Mouse (Mus musculus) heart, adult 18-20 months (tissue): ENCODE measurements around the gene Msi2. TPM values are rescaled to one million over a fixed set of nuclear protein-coding genes. Genes with fewer than 3 reads are reported as not detected.
A peak's percentile ranks its signal among the peaks of the same experiment; 100 is the strongest.

ENCODE experiments used
- DNase-seq, 2 experiments: peaks; one replicate each; pipeline ENCODE4 v3.0.0; 2021 to 2022; ENCODE audit warnings: mixed read lengths in 1 of 2
- total RNA-seq, 2 experiments: library from RNA; stranded (reverse); gene quantifications; 2 replicates each; pipeline ENCODE4 v1.2.3; 2021

Msi2 gene
- total RNA-seq, 2 experiments from 2014 or later = 179 to 203 TPM

DNA sequence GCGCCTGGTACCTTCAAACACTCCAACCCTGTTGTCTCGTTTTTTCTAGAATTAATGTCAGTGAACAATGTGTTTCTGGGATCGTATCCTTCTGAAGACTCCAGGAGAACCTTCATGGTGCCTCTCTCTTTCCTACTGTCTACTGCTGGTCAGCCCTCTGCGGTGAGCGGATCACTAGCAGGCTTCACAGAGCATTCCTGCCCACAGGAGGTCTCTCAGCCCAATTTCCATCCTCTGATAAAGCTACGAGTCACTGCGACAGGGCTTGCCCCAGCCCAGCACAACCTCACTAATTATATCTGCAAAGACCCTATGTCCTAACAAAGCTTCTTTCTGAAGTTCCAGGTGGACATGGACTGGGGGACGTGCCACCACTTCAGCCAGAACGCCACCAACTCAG, 157.7 kb downstream of the Msi2 start:
- no peak for DNase-seq

- no peak for DNase-seq
These were observed 158.8 kb downstream of the Msi2 start for GRCm38 (mm10) chr11:88559365-88559970.

GRCm38 (mm10) chr11:88558731-88559130, 159.6 kb downstream of the Msi2 start:
- no peak for DNase-seq

GRCm38 (mm10) chr11:88557828-88558580, 160.3 kb downstream of the Msi2 start:
- no peak for DNase-seq

DNA sequence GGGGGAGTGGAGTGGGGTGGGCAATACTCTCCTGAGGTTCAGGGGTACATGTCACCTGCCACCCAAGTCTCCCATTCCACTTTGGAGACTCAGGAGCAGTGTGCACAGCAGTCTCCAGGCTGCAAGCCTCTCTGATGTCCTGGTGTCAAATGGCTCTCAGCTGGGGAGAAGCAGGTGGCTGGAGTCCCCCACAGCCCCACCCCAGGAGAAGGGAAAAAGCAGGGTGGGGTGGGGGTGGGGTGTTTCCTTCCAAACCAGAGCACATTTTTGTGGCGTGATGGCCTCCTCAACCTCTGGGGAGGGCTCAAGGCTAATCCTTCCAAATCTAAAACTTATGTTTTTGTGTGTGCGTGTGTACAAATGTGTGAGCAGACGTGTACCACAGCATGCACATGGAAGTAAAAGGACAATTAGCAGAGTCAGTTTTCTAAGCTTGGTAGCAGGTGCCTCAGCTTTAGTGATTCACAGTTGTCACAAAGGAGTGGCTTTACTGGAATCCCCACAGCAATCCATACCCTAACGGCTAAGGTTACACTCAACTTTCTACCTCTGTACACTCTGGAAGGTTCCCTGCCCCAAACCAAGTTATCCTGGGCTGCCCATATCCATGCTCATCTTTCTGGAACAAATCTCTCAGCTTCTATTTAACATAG, 161.1 kb downstream of the Msi2 start:
- no peak for DNase-seq

DNA sequence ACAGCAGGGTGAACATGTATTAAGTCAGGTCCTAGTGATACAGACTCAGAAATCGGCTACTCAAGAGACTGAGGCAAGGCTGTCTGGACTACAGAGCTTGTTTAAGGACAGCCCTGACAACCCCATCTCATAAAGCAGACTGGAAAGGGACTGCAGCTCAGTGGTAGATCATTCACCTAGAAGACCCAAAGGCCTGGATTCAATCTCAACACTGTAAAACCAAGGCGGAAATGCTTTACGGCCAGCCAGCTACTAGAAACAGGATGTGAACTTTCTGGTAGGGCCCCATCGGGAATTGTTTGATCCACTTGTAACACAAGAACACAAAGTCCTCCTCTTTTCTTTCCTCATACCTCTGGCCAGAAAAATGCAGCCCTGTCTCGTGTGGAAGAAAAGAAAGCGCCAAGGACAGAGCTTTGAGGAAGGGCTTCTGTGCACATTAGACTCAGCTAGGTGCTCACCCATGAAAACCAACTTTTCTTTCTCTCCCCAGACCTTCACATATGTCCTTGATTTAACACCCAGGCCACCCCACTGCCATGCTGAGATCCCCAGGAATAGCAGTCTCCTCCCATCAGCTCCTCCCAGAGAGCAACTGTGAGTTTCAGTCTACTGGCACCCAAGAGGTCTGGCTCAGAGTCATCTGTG, 162.3 kb downstream of the Msi2 start:
- DNase-seq = peak; percentile 75 to 88

DNA sequence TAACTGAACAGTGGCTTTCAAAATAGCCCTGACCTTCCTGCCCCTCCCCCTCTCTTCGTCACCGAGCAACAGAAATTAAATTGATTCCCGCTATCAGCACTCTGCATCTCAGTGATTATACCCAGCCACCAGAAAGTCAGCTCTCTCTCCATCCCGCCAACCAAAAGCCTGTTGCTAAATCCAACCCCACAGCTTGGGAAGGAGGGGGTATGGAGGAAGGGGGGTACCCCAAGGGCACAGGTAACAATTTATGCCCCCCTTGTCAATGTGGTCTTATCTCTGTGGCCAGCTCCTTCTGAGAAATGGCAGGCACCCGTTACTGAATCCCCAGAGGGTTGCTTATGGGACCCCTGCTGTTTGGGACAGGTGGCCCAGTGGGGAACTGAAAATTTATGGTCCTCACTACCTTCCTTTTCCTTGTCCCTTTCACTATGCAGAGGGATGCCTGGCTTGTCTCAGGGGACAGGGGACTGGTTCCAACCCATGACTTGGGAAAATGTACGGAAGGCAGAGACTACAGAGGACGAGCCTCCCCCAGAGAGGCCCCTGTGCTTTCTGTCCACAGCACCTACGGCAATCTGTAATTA, 163.0 kb downstream of the Msi2 start:
- no peak for DNase-seq

- DNase-seq = peak in 1 of 2 experiments; percentile 33
These were observed 164.6 kb downstream of the Msi2 start for GRCm38 (mm10) chr11:88553521-88554310.

GRCm38 (mm10) chr11:88552987-88553386, 165.3 kb downstream of the Msi2 start:
- peak; percentile 80 to 89 for DNase-seq

- DNase-seq = no peak
These were observed 165.9 kb downstream of the Msi2 start for GRCm38 (mm10) chr11:88552385-88552784.

GRCm38 (mm10) chr11:88551034-88551433, 167.3 kb downstream of the Msi2 start:
- peak; percentile 56 to 74 for DNase-seq

GRCm38 (mm10) chr11:88550083-88550907, 168.0 kb downstream of the Msi2 start:
- peak in 1 of 2 experiments; percentile 28 for DNase-seq

- DNase-seq = no peak
These were observed 168.8 kb downstream of the Msi2 start for GRCm38 (mm10) chr11:88549529-88549900.

DNA sequence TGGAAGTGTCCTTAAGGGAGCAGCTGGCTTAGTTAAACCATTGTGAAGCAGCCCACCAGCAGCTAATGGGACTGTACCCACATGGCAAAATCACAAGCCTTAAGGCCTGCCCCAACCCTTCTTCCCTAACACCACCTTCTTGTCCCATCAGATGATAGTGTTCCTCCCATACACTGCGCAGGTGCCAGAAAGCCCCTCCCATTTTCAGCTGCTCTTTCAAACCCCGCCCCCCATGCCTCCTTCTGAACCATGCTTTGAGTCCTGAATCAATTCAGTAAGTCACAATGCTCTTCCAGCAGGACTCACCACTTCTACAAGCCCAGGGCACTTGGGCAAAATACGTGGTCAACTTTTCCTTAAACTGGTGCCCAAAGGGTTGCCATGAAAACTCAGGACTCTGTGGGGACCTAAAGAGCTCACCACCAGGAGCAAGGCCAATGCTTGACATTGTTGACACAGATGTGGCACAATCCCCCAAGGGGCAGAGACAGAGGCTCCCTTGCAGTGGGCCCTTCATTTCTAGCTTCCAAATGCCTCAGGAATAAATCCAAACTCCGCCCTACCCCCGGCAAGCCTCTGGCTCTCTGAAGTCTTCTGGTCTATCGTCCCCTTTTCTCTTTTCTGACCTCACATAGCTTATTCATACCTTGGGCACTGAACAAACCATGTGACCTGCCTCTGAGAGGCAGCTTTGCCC, 169.3 kb downstream of the Msi2 start:
- no peak for DNase-seq

DNA sequence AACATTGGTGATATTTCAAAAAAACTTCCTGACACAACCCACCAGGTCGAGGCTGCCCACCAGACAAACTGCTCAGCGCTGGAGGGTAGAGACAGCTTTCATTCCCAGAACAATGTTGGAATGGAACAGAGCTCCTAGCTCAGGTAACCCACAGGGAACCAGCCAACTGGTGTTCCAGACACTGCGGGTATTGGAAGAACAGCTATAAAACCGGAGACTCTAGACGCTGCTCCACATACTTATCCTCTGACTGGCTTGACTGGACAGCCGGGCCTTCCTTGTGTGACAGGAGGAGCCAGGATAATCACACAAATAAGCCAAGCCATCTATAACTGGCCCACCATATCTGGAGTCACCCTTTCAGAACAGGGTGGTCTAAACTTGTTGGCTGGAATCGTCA, 169.9 kb downstream of the Msi2 start:
- DNase-seq = no peak

GRCm38 (mm10) chr11:88543771-88544170, 174.5 kb downstream of the Msi2 start:
- no peak for DNase-seq

DNA sequence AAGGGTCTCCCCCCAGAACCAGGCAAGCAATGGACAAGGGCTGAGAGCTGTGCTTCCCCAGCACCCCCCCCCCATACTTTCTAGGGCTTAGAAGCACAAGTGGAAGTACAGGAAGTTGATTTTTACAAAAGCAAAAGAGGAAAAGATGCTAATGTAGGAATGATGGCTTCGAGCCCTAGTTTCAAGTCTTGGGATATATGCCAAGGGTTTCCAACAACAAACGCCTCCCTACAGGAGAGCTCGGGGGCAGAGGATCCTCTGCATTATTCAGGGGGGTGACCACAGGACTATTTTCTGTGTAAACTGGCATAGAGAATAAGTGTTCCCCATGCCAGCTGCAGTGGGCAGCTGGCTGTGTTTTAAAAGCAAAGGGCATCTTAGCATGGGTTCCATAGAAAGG, 175.5 kb downstream of the Msi2 start:
- no peak for DNase-seq

DNA sequence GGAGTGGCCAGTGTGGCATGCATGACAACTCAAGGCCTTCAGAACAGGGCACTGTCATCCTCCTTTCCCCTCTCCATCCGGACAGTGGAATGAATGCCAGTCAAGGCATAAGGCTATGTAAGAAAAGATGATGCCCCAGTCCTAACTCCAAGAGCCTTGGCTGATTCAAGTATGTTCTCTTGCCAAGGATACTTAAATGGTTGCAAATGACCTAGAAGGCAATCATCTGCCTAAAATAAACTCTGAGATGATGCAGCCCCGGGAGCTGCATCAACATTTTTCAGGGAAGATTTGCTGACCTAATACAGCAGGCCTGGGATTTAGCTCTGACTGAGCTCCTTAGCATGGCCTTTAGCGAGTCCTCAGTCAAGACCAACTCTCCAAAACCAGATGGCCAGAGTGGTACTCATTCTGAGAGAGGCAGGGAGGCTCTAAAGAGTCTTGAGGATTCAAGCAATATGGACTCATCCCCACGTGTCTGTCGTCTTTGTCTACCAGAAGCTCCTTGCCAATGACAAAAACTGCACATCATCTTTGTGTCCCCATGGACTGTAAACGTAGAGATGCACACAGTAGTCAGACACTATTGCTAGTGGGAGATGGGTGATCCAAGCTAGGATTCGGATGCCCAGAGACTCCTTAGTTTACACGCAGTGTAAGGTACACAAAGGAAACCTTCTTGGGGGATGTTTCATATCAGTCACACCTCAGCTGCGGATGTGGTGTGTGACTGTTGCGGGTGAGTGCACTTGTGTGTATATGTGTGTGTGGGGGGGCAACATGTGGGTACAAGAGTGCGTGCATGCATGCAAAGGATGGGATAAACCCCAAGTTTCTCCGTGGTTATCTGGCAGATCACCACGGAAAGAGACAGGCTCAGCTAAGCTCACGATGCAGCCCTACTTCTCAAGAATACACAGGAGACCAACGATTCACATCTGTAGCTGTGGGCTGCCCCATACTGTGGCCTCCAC, 176.4 kb downstream of the Msi2 start:
- no peak for DNase-seq
